Mouse (Mus musculus) limb, embryonic 15.5 days (tissue): ENCODE measurements around the gene Gm47995. TPM values are rescaled to one million over a fixed set of nuclear protein-coding genes. Genes with fewer than 3 reads are reported as not detected.
"Not testable (repeated sequence)": the region's sequence is repeated elsewhere in the genome, so short reads cannot be mapped to it uniquely, and the experiment has no call there.

Source experiments
- ATAC-seq: fragments of 200-750 bp; cut with Nextera tagmentation; 2 replicates; pipeline ENCODE4 v1.8.0; 2017; ENCODE audit warnings: low read depth, moderate TSS enrichment; ENCODE audit not compliant: insufficient number of reproducible peaks, low FRiP score, low TSS enrichment
- H3K27ac ChIP-seq: fragments of 300-500 bp; sonication (generic); 2 replicates; pipeline ENCODE4 v1.5.1; 2015; ENCODE audit warnings: moderate library complexity, mild to moderate bottlenecking, inconsistent platforms
- H3K27me3 ChIP-seq: fragments of 300-500 bp; sonication (generic); 2 replicates; pipeline ENCODE4 v1.6.1; 2015; ENCODE audit warnings: inconsistent platforms
- H3K36me3 ChIP-seq: fragments of 300-500 bp; sonication (generic); 2 replicates; pipeline ENCODE4 v1.6.1; 2015; ENCODE audit warnings: inconsistent platforms
- H3K4me1 ChIP-seq: fragments of 300-500 bp; sonication (generic); 2 replicates; pipeline ENCODE4 v1.6.1; 2015; ENCODE audit warnings: inconsistent platforms
- H3K4me2 ChIP-seq: fragments of 300-500 bp; sonication (generic); 2 replicates; pipeline ENCODE4 v1.6.1; 2015; ENCODE audit warnings: mild to moderate bottlenecking, inconsistent platforms
- H3K4me3 ChIP-seq: fragments of 300-500 bp; sonication (generic); 2 replicates; pipeline ENCODE4 v1.5.1; 2015; ENCODE audit warnings: mild to moderate bottlenecking, inconsistent platforms
- H3K9ac ChIP-seq: fragments of 300-500 bp; sonication (generic); 2 replicates; pipeline ENCODE4 v1.6.1; 2015; ENCODE audit warnings: inconsistent platforms
- H3K9me3 ChIP-seq: fragments of 300-500 bp; sonication (generic); 2 replicates; pipeline ENCODE4 v1.6.1; 2016; ENCODE audit warnings: inconsistent platforms
- WGBS: fragments of 180-500 bp; shearing (Covaris S2); methylation state at CpG from one replicate; pipeline ENCODE4 v1.1.7; 2015; 5-methylcytosine and 5-hydroxymethylcytosine counted together
- polyA plus RNA-seq: library from polyadenylated mRNA; unstranded; fragments of >200 nt; fragmentation: Nextera tagmentation; extraction: Ambion mirVana; gene quantifications from 2 replicates; pipeline ENCODE4 v1.2.1, GENCODE M21; 2015

Gene Gm47995
- polyA plus RNA-seq, result 0.19 and 0.38 TPM in 2 replicates

DNA sequence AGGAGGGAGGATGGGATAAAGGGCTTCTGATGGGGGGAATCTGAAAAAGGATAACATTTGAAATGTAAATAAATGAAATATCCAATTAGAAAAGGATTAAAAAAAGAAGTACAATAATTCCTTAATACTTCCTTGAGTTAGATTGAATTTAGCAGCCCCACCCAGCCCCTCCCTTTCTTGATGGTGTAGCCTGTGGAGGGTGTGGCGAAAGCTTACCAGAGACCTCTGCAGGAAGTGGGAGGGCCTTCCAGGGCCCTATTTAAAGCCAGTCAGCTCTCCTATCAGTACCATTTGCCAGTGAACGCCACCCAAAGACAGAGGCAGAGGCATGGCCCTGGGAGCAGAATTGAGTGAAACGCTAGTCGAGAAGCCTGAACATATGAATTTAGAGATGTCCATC lies at the start of gene Gm47995:
Gm47995 (plus strand) TSS at position 329 of the 400 bp plus-strand sequence.
- WGBS, result 88% methylated on average over 4 of the region's 4 CpGs
- H3K4me1 ChIP-seq, result not testable (repeated sequence)

GRCm38 (mm10) chr1:151150211-151150610 lies 48.0 kb upstream of the Gm47995 start:
- Histone ChIP-seq H3K27ac (no peak overlapping the region), H3K27me3 (no peaks in the 10 kb centered on the region), H3K4me1 (peaks cover 2% of the 10 kb centered on the region; the same call in 1 of the 2 replicates), H3K4me2 (no peak overlapping the region), H3K4me3 (no peak overlapping the region), H3K9ac (no peak overlapping the region), H3K9me3 (no peaks in the 10 kb centered on the region), H3K36me3 (no peaks in the 10 kb centered on the region)
- ATAC-seq, result no peak
- WGBS, result 90% methylated on average over 7 of the region's 7 CpGs

More for the DNA sequence above, at the start of gene Gm47995:
- H3K27me3 ChIP-seq, ATAC-seq, H3K9me3 ChIP-seq, H3K27ac ChIP-seq, H3K4me3 ChIP-seq, H3K36me3 ChIP-seq, H3K4me2 ChIP-seq, H3K9ac ChIP-seq: not testable (repeated sequence)

GRCm38 (mm10) chr1:151151089-151151488 lies 47.2 kb upstream of the Gm47995 start:
- Histone ChIP-seq H3K9ac (no peak overlapping the region), H3K4me3 (no peak overlapping the region), H3K4me2 (no peak overlapping the region), H3K27ac (no peak overlapping the region), H3K27me3 (no peaks in the 10 kb centered on the region), H3K36me3 (no peaks in the 10 kb centered on the region), H3K4me1 (peaks cover 2% of the 10 kb centered on the region; the same call in 1 of the 2 replicates), H3K9me3 (no peaks in the 10 kb centered on the region)
- 69% methylated on average over 2 of the region's 2 CpGs for WGBS
- no peak for ATAC-seq

- Histone ChIP-seq H3K9ac (no peak overlapping the region), H3K4me2 (no peak overlapping the region), H3K27me3 (no peaks in the 10 kb centered on the region), H3K36me3 (no peaks in the 10 kb centered on the region), H3K4me1 (peaks cover 5% of the 10 kb centered on the region; the same call in 1 of the 2 replicates), H3K27ac (no peak overlapping the region), H3K4me3 (no peak overlapping the region), H3K9me3 (no peaks in the 10 kb centered on the region)
- no peak for ATAC-seq
- WGBS, result 82% methylated on average over 6 of the region's 6 CpGs
These were observed 45.1 kb upstream of the Gm47995 start for GRCm38 (mm10) chr1:151153056-151153652.

- not testable (repeated sequence) for H3K27me3 ChIP-seq, H3K4me3 ChIP-seq, ATAC-seq, H3K9ac ChIP-seq, H3K9me3 ChIP-seq, H3K27ac ChIP-seq, H3K4me2 ChIP-seq, H3K4me1 ChIP-seq, H3K36me3 ChIP-seq
- 88% methylated on average over 9 of the region's 9 CpGs for WGBS
These were observed 44.1 kb upstream of the Gm47995 start for GRCm38 (mm10) chr1:151154131-151154530.

DNA sequence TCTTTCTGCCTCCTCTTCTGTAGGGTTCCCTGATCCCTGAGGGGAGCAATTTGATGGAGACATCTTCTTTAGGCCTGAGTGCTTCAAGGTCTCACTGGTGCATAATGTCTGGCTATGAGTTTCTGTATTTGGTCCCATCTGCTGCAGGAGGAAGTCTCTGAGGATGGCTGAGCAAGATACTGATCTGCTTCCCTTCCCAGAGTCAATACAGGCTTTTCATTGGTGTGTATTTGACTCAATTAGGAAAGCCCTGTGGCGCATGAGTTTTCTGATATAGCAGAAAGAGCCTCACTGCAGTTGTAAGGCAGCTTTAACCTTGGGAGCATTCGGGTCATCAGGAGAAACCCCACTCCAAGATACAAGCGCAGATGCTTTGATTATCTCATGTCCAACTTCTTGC lies 42.1 kb upstream of the Gm47995 start:
- H3K9me3 ChIP-seq, result no peaks in the 10 kb centered on the region
- H3K27ac ChIP-seq, result no peak overlapping the region
- peaks cover 6% of the 10 kb centered on the region; the same call in 1 of the 2 replicates for H3K4me1 ChIP-seq
- no peak for ATAC-seq
- no peak overlapping the region for H3K9ac ChIP-seq
- no peak overlapping the region for H3K4me2 ChIP-seq
- no peak overlapping the region for H3K4me3 ChIP-seq
- 90% methylated on average over 3 of the region's 3 CpGs for WGBS
- no peaks in the 10 kb centered on the region for H3K36me3 ChIP-seq
- H3K27me3 ChIP-seq, result no peaks in the 10 kb centered on the region

DNA sequence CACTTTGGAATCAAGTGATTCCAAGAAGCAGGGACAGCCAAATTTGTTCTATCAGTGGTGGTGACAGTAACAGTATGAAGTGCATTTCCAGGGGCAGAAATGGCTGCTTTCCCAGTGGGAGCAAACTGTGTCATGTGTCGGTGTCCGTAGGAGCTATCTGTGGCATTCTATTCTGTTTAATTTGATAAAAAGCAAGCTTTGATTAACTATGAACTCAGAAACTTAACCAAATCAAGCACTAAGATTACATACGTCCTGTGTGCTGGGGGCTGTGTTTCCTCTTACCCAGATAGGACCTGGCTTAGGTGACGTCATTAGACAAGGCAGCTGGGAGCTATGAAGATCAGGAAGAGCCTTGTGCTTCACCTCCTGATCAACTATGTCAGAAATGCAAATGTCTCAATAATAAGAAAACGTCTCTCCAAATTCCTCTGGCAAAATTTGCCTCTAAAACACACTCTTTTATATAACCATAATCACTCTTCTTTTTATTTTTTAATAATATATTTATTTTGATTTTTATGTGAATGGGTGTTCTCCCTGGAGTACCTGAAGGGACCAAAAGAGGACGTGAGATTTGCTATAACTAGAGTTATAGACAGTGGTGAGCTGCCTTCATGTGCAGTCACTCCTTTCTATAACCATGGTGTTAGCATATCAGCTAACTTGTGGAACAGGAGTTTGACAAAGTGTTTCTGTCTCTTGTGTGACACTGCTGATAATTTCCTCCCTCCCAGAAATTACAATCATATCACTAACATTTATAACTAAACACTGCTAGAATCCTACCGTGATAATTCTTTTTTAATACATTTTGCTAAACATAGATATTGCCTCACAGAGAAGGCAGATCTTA lies 41.2 kb upstream of the Gm47995 start:
- Histone ChIP-seq H3K27ac (no peak overlapping the region), H3K4me3 (no peak overlapping the region), H3K9ac (no peak overlapping the region), H3K36me3 (no peaks in the 10 kb centered on the region), H3K4me2 (no peak overlapping the region), H3K4me1 (peaks cover 6% of the 10 kb centered on the region; the same call in 1 of the 2 replicates), H3K27me3 (no peaks in the 10 kb centered on the region), H3K9me3 (no peaks in the 10 kb centered on the region)
- WGBS, result 71% methylated on average over 7 of the region's 7 CpGs
- no peak for ATAC-seq

DNA sequence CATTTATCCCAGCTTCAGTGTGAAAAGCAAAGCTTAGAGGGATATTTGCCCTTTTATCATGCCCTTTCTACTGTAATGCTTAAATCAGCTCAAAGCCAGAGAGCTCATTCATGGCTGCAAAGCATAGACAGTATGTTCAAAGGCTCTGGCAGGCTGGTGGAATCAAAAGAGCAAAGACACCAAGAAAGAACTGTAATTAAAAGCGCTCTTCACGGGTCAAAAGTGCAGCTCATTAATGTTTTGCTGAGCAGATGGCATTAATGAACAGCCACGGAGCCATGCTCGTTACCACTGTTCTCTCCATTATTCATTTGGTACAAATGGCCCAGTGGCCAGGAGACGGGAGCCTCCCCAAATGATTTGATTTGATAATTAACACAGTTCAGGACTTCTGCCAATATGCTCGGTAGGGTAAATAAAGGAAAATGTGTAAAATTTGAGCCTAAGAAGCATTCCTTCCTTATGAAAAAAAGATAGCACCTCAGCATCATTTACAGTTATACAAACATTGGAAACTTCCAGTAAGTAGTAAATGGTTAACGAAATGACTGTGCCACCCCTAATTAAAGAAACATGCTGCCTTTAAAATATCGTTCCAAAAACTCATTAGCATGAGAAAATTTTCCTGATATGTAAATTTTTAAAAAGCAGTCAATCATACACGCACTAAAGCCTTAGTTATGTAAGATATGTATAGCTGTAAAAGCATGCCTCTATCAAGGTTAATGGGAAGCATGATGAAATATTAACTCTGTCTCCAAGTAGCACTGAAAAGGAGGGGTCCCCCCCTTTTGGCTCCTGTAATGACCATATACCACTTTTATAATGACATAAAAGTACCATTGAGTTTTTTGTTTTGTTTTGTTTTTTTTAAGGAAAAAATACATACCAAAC lies 40.0 kb upstream of the Gm47995 start:
- ATAC-seq, result no peak

GRCm38 (mm10) chr1:151158857-151159510 lies 39.3 kb upstream of the Gm47995 start:
- ATAC-seq, result no peak
- WGBS, result 71% methylated on average over 2 of the region's 2 CpGs

More for the DNA sequence above, 40.0 kb upstream of the Gm47995 start:
- Histone ChIP-seq H3K4me3 (no peak overlapping the region), H3K9me3 (no peaks in the 10 kb centered on the region), H3K9ac (no peak overlapping the region), H3K27ac (no peak overlapping the region), H3K27me3 (no peaks in the 10 kb centered on the region), H3K4me1 (0 out of 2 replicates have a peak, but pooled peaks cover 4% of the 10 kb centered on the region), H3K36me3 (no peaks in the 10 kb centered on the region), H3K4me2 (no peak overlapping the region)
- 36% methylated on average over 9 of the region's 9 CpGs for WGBS

GRCm38 (mm10) chr1:151166031-151166430 lies 32.2 kb upstream of the Gm47995 start:
- no peak overlapping the region for H3K4me3 ChIP-seq
- WGBS, result 36% methylated on average over 8 of the region's 8 CpGs
- no peak for ATAC-seq
- no peak overlapping the region for H3K27ac ChIP-seq
- no peak overlapping the region for H3K4me2 ChIP-seq
- no peaks in the 10 kb centered on the region for H3K9me3 ChIP-seq
- no peaks in the 10 kb centered on the region for H3K27me3 ChIP-seq
- no peaks in the 10 kb centered on the region for H3K36me3 ChIP-seq
- peaks cover 9% of the 10 kb centered on the region; the same call in 1 of the 2 replicates for H3K4me1 ChIP-seq
- no peak overlapping the region for H3K9ac ChIP-seq

More at GRCm38 (mm10) chr1:151158857-151159510, 39.3 kb upstream of the Gm47995 start:
- Histone ChIP-seq H3K36me3 (no peaks in the 10 kb centered on the region), H3K9ac (no peak overlapping the region), H3K27ac (no peak overlapping the region), H3K4me1 (0 out of 2 replicates have a peak, but pooled peaks cover 4% of the 10 kb centered on the region), H3K9me3 (no peaks in the 10 kb centered on the region), H3K4me3 (no peak overlapping the region), H3K27me3 (no peaks in the 10 kb centered on the region), H3K4me2 (no peak overlapping the region)
